Mouse (Mus musculus): ENCODE results near the gene Zmynd8.

GRCm38 (mm10) chr2:165757799-165758198 lies 141.0 kb downstream of the Zmynd8 start:
- TF ChIP-seq CTCF (IDR thresholded peaks at IDR 0.05; ENCODE audit: low read depth, low read length) (no peak), GATA1 (IDR thresholded peaks at IDR 0.05; ENCODE audit: borderline replicate concordance, low read length) (no peak), POLR2AphosphoS5 (IDR thresholded peaks at IDR 0.05; ENCODE audit: insufficient replicate concordance, low read depth, low read length) (no peak), GATA2 (IDR thresholded peaks at IDR 0.05; ENCODE audit: borderline replicate concordance, low read depth, low read length) (no peak), TAL1 (conservative IDR thresholded peaks at IDR 0.05; ENCODE audit: low read depth, low read length) (no peak)

Data from G1E (cell line).